Mouse (Mus musculus): ENCODE measurements around the gene Sppl2b.

DNA sequence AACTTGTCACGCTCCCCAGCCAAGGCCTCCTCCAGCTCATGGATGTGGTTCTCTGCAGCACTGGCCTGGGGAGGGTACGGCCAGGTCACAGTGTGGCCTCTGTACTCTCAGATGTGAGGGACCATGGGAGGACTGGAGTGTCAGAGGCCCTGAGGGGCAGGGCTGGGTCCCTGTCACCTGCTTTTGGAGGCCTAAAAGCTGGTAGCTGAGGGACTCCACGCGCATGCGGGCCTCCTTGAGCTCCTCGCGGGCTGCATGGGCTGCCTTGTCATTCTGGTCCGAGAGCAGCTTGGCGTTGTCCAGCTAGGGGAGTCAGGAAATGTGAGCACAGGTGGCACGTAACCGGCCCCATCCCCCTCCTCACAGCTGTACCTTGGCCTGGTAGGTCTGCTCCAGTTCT lies 49.6 kb downstream of the Sppl2b start:
- TF ChIP-seq CTCF (IDR thresholded peaks at IDR 0.05; ENCODE audit: low read depth) (no peak), EP300 (optimal IDR thresholded peaks at IDR 0.05) (no peak)

Measured in stomach, postnatal 0 days (tissue).